Mouse (Mus musculus) erythroid progenitor cell, adult 5-6 weeks (primary cell): ENCODE measurements around the gene Plekhg3. TPM values are rescaled to one million over a fixed set of nuclear protein-coding genes. Genes with fewer than 3 reads are reported as not detected.

Experiments
- ATAC-seq: replicated peaks from 2 replicates; pipeline ENCODE4 v1.8.0; 2016; ENCODE audit warnings: moderate number of reproducible peaks, mild to moderate bottlenecking, moderate TSS enrichment, inconsistent platforms; ENCODE audit not compliant: poor library complexity, low FRiP score, severe bottlenecking
- total RNA-seq, 2 experiments: library from RNA; stranded (forward) in 1 of 2; stranded (reverse) in 1 of 2; fragments of 150-400 nt in 1 of 2; fragments of 186-747, 209-891 nt in 1 of 2; gene quantifications; 2 replicates each; pipeline versions ENCODE4 v1.2.3 to v1.2.4; 2015 to 2017; ENCODE audit warnings: low replicate concordance in 2 of 2

Gene Plekhg3
- total RNA-seq, 2 experiments from 2014 or later = 3.4 to 4.6 TPM

- no peak for ATAC-seq
These were observed 16.9 kb downstream of the Plekhg3 start for GRCm38 (mm10) chr12:76547409-76548081.

DNA sequence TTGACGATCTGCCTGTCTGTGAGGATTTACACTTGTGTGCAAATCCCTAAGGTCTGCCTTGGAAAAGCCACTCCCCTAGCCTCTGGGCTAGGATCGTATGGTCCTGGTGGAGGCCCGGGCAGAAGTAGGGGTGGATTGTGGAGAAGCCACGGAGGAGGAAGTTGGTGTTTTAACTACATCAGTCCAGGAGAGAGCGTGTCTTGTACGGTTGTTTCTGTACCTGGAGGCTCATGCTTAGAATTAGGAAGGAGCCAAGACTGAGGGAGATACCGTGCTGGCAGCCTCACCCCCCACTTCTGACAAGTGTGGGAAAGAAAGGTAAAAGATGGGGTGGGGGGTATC is 17.4 kb downstream of the Plekhg3 start:
- no peak for ATAC-seq

DNA sequence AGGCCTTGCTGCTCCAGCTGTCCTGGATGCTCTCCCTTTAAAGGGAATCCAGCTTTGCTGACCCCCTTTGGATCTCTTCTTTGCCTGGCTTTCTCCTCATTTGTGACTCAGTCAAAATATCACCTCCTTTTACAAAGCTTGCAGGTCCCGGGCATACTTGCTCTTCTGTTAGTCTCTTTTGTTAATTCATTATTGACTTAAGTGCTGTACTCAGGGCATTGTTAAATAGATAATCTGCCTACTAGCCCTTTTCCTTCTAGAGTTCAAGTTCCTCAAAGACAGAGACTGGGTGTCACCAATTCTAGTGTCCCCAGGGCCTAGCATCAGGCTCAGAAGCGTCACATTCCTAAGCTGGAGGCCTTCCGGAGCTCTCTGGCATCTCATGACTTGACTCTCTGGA is 18.5 kb downstream of the Plekhg3 start:
- no peak for ATAC-seq

DNA sequence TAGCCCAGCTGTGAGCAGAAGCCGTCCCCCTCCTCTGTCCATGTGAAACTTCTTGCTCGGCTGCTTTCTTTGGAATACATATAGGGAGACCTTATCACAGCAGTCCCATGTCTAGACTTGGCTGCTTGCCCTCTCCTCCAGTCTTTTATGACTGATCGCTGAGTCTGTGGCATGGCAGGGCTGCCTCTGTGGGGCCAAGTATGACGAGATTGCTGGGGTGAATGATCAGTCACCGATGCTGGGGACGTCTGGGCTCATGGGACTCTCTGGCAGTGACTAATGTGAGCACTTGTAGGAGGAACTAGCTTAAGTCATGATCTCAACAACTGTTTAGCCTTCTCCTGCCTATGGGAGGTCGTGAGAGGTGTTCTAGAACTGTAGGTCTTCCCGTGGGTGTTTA is 21.6 kb downstream of the Plekhg3 start:
- no peak for ATAC-seq

GRCm38 (mm10) chr12:76552958-76553357 is 22.3 kb downstream of the Plekhg3 start:
- no peak for ATAC-seq

DNA sequence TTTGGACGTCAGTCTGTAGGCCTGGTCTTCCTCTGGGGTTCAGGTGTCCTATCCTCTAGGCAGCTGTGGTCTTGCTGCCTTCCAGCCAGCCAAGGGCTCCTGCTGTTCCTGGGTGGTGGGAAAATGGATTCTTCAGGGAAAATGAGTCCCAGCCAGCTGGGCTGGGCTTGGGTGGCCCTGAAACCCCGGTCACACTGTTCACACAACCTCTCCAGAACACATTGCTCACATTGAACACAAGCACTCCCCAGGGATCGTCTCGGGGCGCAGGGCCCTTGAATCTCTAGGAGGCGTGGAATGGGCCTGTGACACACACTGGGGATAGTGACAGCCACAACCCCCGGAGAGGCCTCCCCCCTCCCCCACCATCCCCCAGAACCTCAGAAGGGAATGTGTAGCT is 23.2 kb downstream of the Plekhg3 start:
- ATAC-seq = no peak

DNA sequence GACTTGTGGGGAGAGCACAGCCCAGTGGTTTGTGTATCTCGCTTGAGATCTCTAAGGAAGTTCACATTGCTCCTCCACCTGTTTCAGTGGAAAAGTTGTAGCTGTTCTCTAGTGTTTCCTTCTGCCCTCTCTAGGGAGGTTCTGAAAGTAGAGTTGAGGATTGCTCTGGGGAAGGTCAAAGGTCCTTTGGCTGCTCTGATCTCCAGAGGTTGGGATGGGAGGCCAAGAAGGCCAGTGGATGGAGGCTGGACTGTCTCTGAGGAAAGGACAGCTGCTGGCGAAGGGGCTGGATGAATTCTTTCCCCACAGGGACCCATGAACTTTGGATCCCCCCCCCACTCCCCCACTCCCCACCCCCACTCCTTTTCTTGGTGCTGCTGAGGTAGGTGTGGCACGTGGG is 23.7 kb downstream of the Plekhg3 start:
- ATAC-seq = no peak

GRCm38 (mm10) chr12:76554871-76555386 is 24.2 kb downstream of the Plekhg3 start:
- no peak for ATAC-seq

GRCm38 (mm10) chr12:76556187-76556586 is 25.5 kb downstream of the Plekhg3 start:
- no peak for ATAC-seq

DNA sequence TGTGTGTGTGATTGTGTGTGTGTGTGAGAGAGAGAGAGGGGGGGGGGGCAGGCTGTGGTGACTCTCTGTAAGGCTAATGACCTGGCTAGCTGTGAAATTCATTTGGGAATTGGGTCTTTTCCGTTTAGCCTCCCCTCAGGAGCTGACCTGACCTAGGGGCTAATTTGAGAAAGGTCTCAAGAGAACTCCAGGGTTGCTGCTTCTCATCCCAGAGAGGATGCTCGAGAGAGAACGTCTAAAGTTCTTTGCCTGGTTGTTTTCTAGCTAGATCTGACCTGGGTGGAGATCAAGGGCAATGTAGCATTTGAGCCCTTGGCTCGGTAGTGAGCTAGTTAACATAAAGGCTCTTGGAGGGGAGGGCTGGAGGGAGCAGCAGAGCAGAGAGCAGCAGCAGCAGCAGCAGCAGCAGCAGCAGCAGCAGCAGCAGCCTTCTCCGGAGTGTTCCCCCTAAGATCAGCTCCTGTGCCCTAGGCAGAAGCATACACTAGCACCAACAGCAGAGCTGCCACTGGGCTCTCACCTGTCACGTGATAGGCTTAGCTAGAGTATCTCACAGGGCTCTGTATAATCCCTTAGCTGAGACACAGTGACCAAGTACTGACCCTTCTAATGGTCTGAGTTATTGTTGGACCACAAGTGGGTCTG is 26.2 kb downstream of the Plekhg3 start:
- ATAC-seq = no peak

- ATAC-seq = no peak
These were observed 27.5 kb downstream of the Plekhg3 start for GRCm38 (mm10) chr12:76558206-76558605.

DNA sequence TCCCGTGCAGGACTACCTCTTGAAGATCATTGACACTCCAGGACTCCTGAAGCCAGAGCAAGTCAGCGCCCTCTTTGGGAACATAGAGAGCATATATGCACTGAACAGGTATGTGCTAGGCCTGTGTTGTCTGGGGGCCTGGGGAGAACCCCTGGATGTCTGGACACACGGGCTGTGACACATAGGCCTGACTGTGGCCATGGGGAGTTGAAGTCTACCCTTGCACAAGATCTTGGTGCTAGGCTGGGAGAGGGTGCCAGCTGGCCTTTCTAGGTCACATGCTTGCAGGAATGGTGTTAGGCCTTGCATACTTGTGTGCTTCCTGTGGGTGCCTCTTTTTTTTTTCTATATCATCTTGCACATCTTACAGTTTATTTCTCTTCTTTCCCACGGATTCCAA is 31.5 kb downstream of the Plekhg3 start:
- ATAC-seq = no peak

GRCm38 (mm10) chr12:76566284-76566683 is 35.6 kb downstream of the Plekhg3 start:
- ATAC-seq = no peak

GRCm38 (mm10) chr12:76570221-76570940 is 39.7 kb downstream of the Plekhg3 start:
- no peak for ATAC-seq

DNA sequence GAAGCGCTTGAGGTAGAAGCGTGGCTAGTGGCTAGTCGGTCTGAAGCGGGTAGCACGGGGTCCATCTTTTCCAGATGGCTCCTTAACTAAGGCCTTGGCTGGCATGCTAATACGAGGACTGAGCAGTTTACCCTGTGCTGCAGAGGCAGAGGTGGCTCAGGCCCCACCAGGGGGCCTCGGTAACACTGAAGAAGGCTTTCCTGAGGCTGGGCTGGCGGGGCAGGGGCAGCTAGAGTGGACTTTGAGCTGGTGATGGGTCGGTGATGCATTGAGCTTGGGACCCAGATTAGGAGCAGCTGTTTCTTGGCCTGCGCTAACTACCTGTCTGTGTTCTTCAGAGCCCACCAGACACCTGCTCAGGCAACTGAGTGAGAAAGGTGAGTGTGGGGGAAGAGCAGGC is 40.6 kb downstream of the Plekhg3 start:
- ATAC-seq = no peak

- no peak for ATAC-seq
These were observed 41.9 kb downstream of the Plekhg3 start for GRCm38 (mm10) chr12:76572261-76573251.

- no peak for ATAC-seq
These were observed 42.7 kb downstream of the Plekhg3 start for GRCm38 (mm10) chr12:76573381-76573780.

- ATAC-seq = no peak
These were observed 44.1 kb downstream of the Plekhg3 start for GRCm38 (mm10) chr12:76574815-76575214.

DNA sequence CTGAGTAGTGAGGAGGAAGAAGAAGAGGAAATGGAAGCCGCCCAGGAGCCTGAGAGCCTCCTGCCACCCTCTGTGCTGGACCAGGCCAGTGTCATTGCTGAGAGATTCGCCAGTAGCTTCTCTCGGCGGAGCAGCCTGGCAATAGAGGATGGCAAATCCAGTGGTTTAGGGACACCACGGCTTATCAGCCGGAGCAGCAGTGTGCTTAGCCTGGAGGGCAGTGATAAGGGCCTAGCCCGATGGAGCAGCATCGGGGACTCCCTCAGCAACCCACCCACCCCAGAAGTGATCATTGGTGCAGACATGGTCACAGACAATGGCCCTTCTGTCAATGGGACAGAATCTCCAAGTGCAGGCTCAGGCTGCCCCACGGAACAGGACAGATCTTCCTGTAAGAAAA is 45.4 kb downstream of the Plekhg3 start:
- ATAC-seq = peak; percentile 55

DNA sequence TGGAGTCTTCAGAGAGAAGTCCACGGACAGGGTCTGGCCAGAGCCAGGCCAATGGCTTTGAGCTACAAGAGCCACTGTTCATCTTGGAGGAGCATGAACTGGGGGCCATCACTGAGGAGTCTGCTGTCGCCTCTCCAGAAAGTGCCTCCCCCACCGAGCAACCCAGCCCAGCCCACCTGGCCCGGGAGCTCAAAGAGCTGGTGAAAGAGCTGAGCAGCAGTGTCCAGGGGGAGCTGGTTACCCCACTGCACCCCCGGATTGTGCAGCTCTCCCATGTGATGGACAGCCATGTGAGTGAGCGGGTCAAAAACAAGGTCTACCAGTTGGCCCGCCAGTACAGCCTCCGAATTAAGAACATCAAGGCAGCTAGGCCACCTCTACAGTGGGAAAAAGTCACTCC is 46.1 kb downstream of the Plekhg3 start:
- ATAC-seq = no peak
